Mouse (Mus musculus): Measurements from ENCODE around the gene Cpsf4l. TPM values are rescaled to one million over a fixed set of nuclear protein-coding genes. Genes with fewer than 3 reads are reported as not detected.

The Cpsf4l gene
- polyA plus RNA-seq, 1 experiment from 2014 or later: 0.30 TPM

GRCm38 (mm10) chr11:113698013-113698545 lies 11.7 kb downstream of the Cpsf4l start:
- no peak for ATAC-seq (replicated peaks; ENCODE audit: insufficient number of reproducible peaks, low FRiP score, low TSS enrichment)

GRCm38 (mm10) chr11:113697571-113697970 lies 12.2 kb downstream of the Cpsf4l start:
- WGBS (ENCODE audit: insufficient replicate concordance): 67% methylated on average over 5 of the region's 5 CpGs
- no peak overlapping the region for H3K4me3 ChIP-seq (ENCODE audit: low read depth, low read length)
- H3K27me3 ChIP-seq (ENCODE audit: control insufficient read depth, insufficient read depth, low read length): no peaks in the 10 kb centered on the region
- no peaks in the 10 kb centered on the region for H3K4me1 ChIP-seq (ENCODE audit: control insufficient read depth, insufficient read depth, low read length)
- no peaks in the 10 kb centered on the region for H3K9me3 ChIP-seq (replicated peaks; ENCODE audit: control insufficient read depth, low read length)
- no peak for ATAC-seq (replicated peaks; ENCODE audit: insufficient number of reproducible peaks, low FRiP score, low TSS enrichment)
- H3K4me2 ChIP-seq: no peak overlapping the region
- no peak overlapping the region for H3K9ac ChIP-seq (ENCODE audit: low read depth, low read length)
- peaks cover 19% of the 10 kb centered on the region for H3K36me3 ChIP-seq (ENCODE audit: control insufficient read depth, insufficient read depth, low read length)
- no peak overlapping the region for H3K27ac ChIP-seq (ENCODE audit: low read depth, low read length)

More at GRCm38 (mm10) chr11:113698013-113698545, 11.7 kb downstream of the Cpsf4l start:
- peaks cover 19% of the 10 kb centered on the region for H3K36me3 ChIP-seq (ENCODE audit: control insufficient read depth, insufficient read depth, low read length)
- no peak overlapping the region for H3K4me2 ChIP-seq
- no peak overlapping the region for H3K27ac ChIP-seq (ENCODE audit: low read depth, low read length)
- no peak overlapping the region for H3K9ac ChIP-seq (ENCODE audit: low read depth, low read length)
- H3K4me1 ChIP-seq (ENCODE audit: control insufficient read depth, insufficient read depth, low read length): no peaks in the 10 kb centered on the region
- WGBS (ENCODE audit: insufficient replicate concordance): 81% methylated on average over 12 of the region's 12 CpGs
- H3K4me3 ChIP-seq (ENCODE audit: low read depth, low read length): no peak overlapping the region
- no peaks in the 10 kb centered on the region for H3K9me3 ChIP-seq (replicated peaks; ENCODE audit: control insufficient read depth, low read length)
- no peaks in the 10 kb centered on the region for H3K27me3 ChIP-seq (ENCODE audit: control insufficient read depth, insufficient read depth, low read length)

- H3K9ac ChIP-seq (ENCODE audit: low read depth, low read length): no peak overlapping the region
- H3K9me3 ChIP-seq (replicated peaks; ENCODE audit: control insufficient read depth, low read length): no peaks in the 10 kb centered on the region
- peaks cover 52% of the 10 kb centered on the region for H3K36me3 ChIP-seq (ENCODE audit: control insufficient read depth, insufficient read depth, low read length)
- no peaks in the 10 kb centered on the region for H3K27me3 ChIP-seq (ENCODE audit: control insufficient read depth, insufficient read depth, low read length)
- H3K4me2 ChIP-seq: no peak overlapping the region
- WGBS (ENCODE audit: insufficient replicate concordance): 75% methylated on average over 3 of the region's 3 CpGs
- ATAC-seq (replicated peaks; ENCODE audit: insufficient number of reproducible peaks, low FRiP score, low TSS enrichment): no peak
- H3K4me3 ChIP-seq (ENCODE audit: low read depth, low read length): no peak overlapping the region
- peaks cover 3% of the 10 kb centered on the region; the same call in 1 of the 2 replicates for H3K4me1 ChIP-seq (ENCODE audit: control insufficient read depth, insufficient read depth, low read length)
- no peak overlapping the region for H3K27ac ChIP-seq (ENCODE audit: low read depth, low read length)
These were observed 18.0 kb downstream of the Cpsf4l start for GRCm38 (mm10) chr11:113691851-113692250.

- Histone ChIP-seq H3K27me3 (ENCODE audit: control insufficient read depth, insufficient read depth, low read length) (no peaks in the 10 kb centered on the region), H3K9me3 (replicated peaks; ENCODE audit: control insufficient read depth, low read length) (no peaks in the 10 kb centered on the region), H3K4me3 (ENCODE audit: low read depth, low read length) (no peak overlapping the region), H3K36me3 (ENCODE audit: control insufficient read depth, insufficient read depth, low read length) (peaks cover 52% of the 10 kb centered on the region), H3K4me2 (no peak overlapping the region), H3K27ac (ENCODE audit: low read depth, low read length) (no peak overlapping the region), H3K9ac (ENCODE audit: low read depth, low read length) (no peak overlapping the region), H3K4me1 (ENCODE audit: control insufficient read depth, insufficient read depth, low read length) (peaks cover 4% of the 10 kb centered on the region; the same call in 1 of the 2 replicates)
- WGBS (ENCODE audit: insufficient replicate concordance): 89% methylated on average over 5 of the region's 5 CpGs
- no peak for ATAC-seq (replicated peaks; ENCODE audit: insufficient number of reproducible peaks, low FRiP score, low TSS enrichment)
These were observed 18.5 kb downstream of the Cpsf4l start for GRCm38 (mm10) chr11:113691318-113691717.

GRCm38 (mm10) chr11:113690506-113690905 lies 19.3 kb downstream of the Cpsf4l start:
- peaks cover 4% of the 10 kb centered on the region; the same call in 1 of the 2 replicates for H3K4me1 ChIP-seq (ENCODE audit: control insufficient read depth, insufficient read depth, low read length)
- H3K9ac ChIP-seq (ENCODE audit: low read depth, low read length): no peak overlapping the region
- H3K4me2 ChIP-seq: no peak overlapping the region
- no peak for ATAC-seq (replicated peaks; ENCODE audit: insufficient number of reproducible peaks, low FRiP score, low TSS enrichment)
- no peaks in the 10 kb centered on the region for H3K9me3 ChIP-seq (replicated peaks; ENCODE audit: control insufficient read depth, low read length)
- no peak overlapping the region for H3K27ac ChIP-seq (ENCODE audit: low read depth, low read length)
- no peaks in the 10 kb centered on the region for H3K27me3 ChIP-seq (ENCODE audit: control insufficient read depth, insufficient read depth, low read length)
- peaks cover 47% of the 10 kb centered on the region for H3K36me3 ChIP-seq (ENCODE audit: control insufficient read depth, insufficient read depth, low read length)
- WGBS (ENCODE audit: insufficient replicate concordance): 90% methylated on average over 12 of the region's 12 CpGs
- H3K4me3 ChIP-seq (ENCODE audit: low read depth, low read length): no peak overlapping the region

- no peak overlapping the region for H3K4me2 ChIP-seq
- H3K27ac ChIP-seq (ENCODE audit: low read depth, low read length): no peak overlapping the region
- no peak for ATAC-seq (replicated peaks; ENCODE audit: insufficient number of reproducible peaks, low FRiP score, low TSS enrichment)
- 73% methylated on average over 2 of the region's 2 CpGs for WGBS (ENCODE audit: insufficient replicate concordance)
- H3K9ac ChIP-seq (ENCODE audit: low read depth, low read length): 0 out of 2 replicates have a peak overlapping the region, but pooled peaks have one; percentile 5
- no peaks in the 10 kb centered on the region for H3K27me3 ChIP-seq (ENCODE audit: control insufficient read depth, insufficient read depth, low read length)
- H3K4me3 ChIP-seq (ENCODE audit: low read depth, low read length): no peak overlapping the region
- H3K9me3 ChIP-seq (replicated peaks; ENCODE audit: control insufficient read depth, low read length): no peaks in the 10 kb centered on the region
- H3K36me3 ChIP-seq (ENCODE audit: control insufficient read depth, insufficient read depth, low read length): peaks cover 31% of the 10 kb centered on the region
- peaks cover 17% of the 10 kb centered on the region for H3K4me1 ChIP-seq (ENCODE audit: control insufficient read depth, insufficient read depth, low read length)
These were observed 22.8 kb downstream of the Cpsf4l start for GRCm38 (mm10) chr11:113687031-113687430.

GRCm38 (mm10) chr11:113684707-113685426 lies 24.9 kb downstream of the Cpsf4l start:
- H3K36me3 ChIP-seq (ENCODE audit: control insufficient read depth, insufficient read depth, low read length): peaks cover 22% of the 10 kb centered on the region
- H3K27me3 ChIP-seq (ENCODE audit: control insufficient read depth, insufficient read depth, low read length): no peaks in the 10 kb centered on the region
- H3K9me3 ChIP-seq (replicated peaks; ENCODE audit: control insufficient read depth, low read length): no peaks in the 10 kb centered on the region
- peak overlapping the region; percentile 85 for H3K4me3 ChIP-seq (ENCODE audit: low read depth, low read length)
- peak overlapping the region; percentile 76 for H3K4me2 ChIP-seq
- 42% methylated on average over 25 of the region's 25 CpGs for WGBS (ENCODE audit: insufficient replicate concordance)
- no peak for ATAC-seq (replicated peaks; ENCODE audit: insufficient number of reproducible peaks, low FRiP score, low TSS enrichment)
- peak overlapping the region; percentile 35; the same call in 1 of the 2 replicates for H3K27ac ChIP-seq (ENCODE audit: low read depth, low read length)
- H3K9ac ChIP-seq (ENCODE audit: low read depth, low read length): peak overlapping the region; percentile 89
- peaks cover 30% of the 10 kb centered on the region for H3K4me1 ChIP-seq (ENCODE audit: control insufficient read depth, insufficient read depth, low read length)

GRCm38 (mm10) chr11:113683957-113684706 lies 25.7 kb downstream of the Cpsf4l start, which contains the start of the genes Fam104a and D11Wsu47e:
Gene Fam104a, minus strand, starts transcription at chr11:113684155.
Gene D11Wsu47e, plus strand, starts transcription at chr11:113684412.
- Histone ChIP-seq H3K4me3 (ENCODE audit: low read depth, low read length) (peak within 1 kb of the TSS; percentile 85), H3K27me3 (ENCODE audit: control insufficient read depth, insufficient read depth, low read length) (no peaks in the 10 kb centered on the region), H3K27ac (ENCODE audit: low read depth, low read length) (peak within 1 kb of the TSS; percentile 98), H3K4me2 (peak within 1 kb of the TSS; percentile 76), H3K36me3 (ENCODE audit: control insufficient read depth, insufficient read depth, low read length) (peaks cover 16% of the 10 kb centered on the region), H3K9ac (ENCODE audit: low read depth, low read length) (peak within 1 kb of the TSS; percentile 89), H3K9me3 (replicated peaks; ENCODE audit: control insufficient read depth, low read length) (no peaks in the 10 kb centered on the region), H3K4me1 (ENCODE audit: control insufficient read depth, insufficient read depth, low read length) (peaks cover 32% of the 10 kb centered on the region)
- peak; percentile 88 for ATAC-seq (replicated peaks; ENCODE audit: insufficient number of reproducible peaks, low FRiP score, low TSS enrichment)
- whole genome bisulfite sequencing (ENCODE audit: insufficient replicate concordance): under 1% methylated on average over 70 of the region's 73 CpGs

All from heart, embryonic 11.5 days (tissue).